Mouse (Mus musculus) spleen, postnatal 14 days (tissue): ENCODE results near the gene Lhx3.
A peak's percentile ranks its signal among the peaks of the same experiment; 100 is the strongest.

ENCODE experiments used
- DNase-seq, 2 experiments: peaks; one replicate each; pipeline ENCODE4 v3.0.0; 2021 to 2022; ENCODE audit warnings: low spot score in 2 of 2

Lhx3 gene

GRCm38 (mm10) chr2:26202849-26203475, 5.1 kb downstream of the Lhx3 start:
- DNase-seq = no peak

- no peak for DNase-seq
Measured at GRCm38 (mm10) chr2:26201926-26202848, 5.9 kb downstream of the Lhx3 start.

DNA sequence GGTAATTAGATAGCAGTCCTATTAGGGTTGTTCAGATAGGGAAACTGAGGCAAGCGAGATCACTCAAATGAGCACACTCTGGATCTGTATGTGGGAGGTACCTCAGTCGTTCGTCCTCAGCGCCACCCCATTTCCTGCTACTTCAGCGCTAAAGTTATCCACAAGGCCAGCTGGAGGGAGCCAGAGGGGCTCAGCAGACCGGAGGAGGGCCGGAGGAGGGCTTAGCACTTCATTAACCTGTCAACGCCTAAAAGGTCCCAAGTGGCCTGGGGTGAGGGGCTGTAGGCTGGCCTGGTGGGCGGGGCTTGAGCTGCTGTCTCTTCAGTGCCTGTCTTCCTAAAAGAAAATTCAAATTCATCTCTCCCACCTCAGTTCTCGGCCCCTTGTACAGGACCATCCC, 9.6 kb downstream of the Lhx3 start:
- no peak for DNase-seq

- no peak for DNase-seq
Measured at GRCm38 (mm10) chr2:26194552-26195339, 13.3 kb downstream of the Lhx3 start.

GRCm38 (mm10) chr2:26188517-26188916, 19.6 kb downstream of the Lhx3 start:
- no peak for DNase-seq

DNA sequence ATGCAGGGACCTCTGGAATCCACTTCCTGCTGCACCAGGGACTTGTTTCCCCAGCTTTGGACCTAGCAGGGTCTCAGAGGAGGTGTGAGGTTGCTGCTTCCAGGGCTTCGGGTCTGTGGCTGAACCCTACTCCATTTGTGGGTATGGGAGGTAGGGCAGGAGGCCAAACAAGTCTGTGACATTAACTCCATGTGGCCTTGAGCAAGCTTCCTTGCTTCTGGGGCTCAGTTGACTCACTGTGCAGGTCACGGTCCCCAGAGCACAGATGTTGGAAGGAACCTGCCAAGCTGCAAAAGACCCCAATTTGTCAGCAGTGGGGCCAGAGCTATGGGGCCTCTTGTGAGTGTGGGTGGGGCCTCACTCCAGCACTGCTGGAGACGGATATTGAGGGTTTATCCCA, 23.7 kb downstream of the Lhx3 start:
- no peak for DNase-seq

DNA sequence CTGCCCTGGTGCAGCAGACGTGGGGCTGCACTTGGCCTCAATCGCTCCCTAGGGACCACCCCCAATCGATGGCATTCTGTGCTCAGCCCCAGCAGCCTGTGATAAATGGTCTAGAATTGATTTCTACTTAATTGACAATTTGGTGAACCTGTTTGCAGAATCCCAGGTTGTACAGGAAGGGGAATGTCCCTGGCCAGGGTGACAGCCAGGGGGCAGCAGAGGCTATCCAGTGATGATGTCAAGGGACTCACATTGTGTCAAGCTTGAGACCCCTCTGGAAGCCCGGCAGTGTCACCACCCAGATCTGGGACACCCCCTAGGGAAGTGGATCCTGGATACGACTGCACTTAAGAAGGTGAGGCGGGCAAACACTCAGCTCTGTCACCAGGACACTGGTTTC, 25.4 kb downstream of the Lhx3 start:
- peak in 1 of 2 experiments; percentile 22 for DNase-seq

DNA sequence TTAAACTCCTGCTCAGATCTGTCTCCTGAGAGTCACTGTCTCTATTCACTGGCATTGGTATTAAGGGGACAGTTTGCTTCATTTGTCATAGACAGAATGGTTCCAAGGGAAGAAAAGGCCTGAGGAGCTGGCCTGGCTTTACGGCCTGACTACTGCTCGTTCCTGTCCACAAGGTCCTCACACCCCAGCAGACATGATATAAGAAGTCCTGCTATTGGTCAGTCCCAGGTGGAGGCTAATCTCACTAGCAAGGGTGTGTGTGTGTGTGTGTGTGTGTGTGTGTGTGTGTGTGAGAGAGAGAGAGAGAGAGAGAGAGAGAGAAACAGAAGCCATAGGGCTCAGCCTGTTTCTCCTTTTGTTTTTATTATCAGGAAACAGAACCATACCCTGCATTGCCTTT, 30.9 kb downstream of the Lhx3 start:
- DNase-seq = no peak

DNA sequence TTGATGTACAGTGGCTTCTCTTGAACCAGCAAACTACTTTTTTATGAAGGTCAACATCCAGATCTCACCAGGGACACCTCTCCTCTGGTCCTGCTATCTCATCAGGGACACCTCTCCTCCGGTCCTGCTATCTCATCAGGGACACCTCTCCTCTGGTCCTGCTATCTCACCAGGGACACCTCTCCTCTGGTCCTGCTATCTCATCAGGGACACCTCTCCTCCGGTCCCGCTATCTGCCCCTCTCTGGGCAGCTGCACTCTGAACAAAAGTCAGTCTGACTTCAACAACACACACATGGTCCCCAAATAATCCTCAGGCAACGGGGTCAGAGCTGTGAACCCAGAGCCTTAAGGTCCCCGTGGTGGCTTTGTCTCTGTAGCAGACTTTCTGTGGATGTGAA, 31.4 kb downstream of the Lhx3 start:
- DNase-seq = no peak

GRCm38 (mm10) chr2:26175191-26175590, 32.9 kb downstream of the Lhx3 start:
- DNase-seq = no peak

- no peak for DNase-seq
Measured at GRCm38 (mm10) chr2:26172166-26172565, 35.9 kb downstream of the Lhx3 start.

DNA sequence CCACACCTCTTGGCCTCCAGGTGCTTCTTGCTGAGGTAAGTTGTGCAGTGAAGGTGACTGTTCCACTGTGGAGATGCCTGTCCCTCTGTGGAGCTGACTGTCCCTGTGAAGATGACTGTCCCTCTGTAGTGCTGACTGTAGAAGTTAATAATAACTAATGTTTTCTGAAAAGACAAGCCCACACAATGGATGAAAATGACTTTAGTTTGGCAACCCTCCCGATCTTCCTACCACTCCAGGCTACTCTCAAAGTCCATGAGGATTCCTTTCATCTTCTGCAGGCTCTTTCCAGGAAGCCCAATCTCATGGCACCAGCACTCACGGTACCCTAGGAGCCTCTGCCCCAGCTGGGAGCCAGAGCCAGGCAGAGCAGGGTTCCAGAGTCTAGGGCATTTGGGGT, 37.7 kb downstream of the Lhx3 start:
- no peak for DNase-seq

DNA sequence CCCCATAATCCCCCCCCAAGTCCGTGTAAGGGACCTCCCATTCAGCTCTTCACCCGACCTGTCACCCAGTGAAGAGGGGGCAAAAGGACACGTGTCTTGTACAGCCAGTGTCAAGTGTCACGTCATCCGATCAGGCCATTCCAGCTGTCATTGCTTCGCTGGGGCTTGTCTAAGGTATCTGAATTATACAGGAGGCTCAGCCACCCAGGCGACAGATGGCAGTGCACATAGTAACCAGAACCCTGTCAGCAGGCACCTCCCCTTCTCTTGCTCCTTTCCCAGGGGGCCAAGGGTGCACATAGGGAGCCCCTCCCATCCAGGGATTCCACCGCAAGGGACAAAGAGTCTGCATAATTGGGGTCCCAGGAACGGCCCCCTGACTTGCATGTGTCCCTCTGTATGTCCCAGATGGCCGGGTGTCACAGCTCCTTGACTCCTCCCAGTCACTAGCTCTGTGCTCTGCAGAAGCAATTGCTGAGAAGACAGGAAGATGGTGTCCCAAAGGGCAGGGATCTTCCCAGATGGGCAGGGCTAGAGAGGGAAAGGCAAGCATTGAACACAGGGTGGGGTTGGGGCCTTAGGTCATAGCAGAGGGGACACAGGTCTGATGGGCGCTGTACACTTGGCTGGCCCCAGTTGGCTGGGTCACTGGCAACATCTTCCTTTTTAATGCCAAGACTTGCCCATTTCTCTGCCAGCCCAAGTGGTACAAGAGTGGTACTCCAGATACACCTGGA, 39.1 kb downstream of the Lhx3 start:
- DNase-seq = no peak

- DNase-seq = no peak
Measured at GRCm38 (mm10) chr2:26166890-26167289, 41.2 kb downstream of the Lhx3 start.

DNA sequence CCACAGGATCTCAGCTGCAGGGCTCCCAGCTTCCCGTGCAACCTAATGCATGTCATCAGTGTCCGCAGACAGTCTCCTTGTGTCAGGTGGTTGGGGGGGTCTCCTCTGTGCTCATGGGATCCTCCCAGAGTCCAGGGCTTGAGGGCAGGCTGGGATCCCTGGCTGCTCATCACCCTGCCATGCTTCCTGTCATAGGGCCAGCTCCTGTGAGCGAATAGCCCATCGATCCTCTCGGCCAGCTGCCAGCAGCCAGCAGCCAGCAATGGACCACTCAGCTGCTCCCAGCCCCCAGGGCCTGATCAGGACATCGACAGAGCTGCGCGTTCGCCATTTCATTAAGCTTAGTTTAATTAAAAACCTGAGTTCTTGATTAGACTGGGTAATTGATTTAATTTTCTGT, 50.0 kb downstream of the Lhx3 start:
- no peak for DNase-seq

GRCm38 (mm10) chr2:26156191-26156977, 51.7 kb downstream of the Lhx3 start:
- DNase-seq = no peak

GRCm38 (mm10) chr2:26155737-26156136, 52.4 kb downstream of the Lhx3 start:
- DNase-seq = no peak

DNA sequence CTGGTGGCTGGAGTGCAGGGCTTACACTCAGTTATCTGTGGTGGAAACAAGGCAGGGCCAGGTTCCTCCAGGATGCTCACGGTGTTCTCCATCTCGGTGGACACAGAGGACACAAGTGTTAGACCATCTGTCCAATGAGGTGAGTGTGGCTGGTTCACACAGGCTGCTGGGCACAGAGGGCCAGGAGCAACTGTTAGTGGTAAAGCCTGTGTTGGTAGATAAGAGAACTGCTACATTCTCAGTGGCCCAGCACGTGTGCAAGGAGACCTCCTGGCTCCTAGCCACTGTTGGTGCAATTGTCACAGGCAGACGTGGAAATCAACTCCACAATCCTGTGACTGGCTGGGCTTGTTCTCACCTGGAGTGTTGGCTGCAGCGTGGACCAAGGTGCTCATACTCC, 53.5 kb downstream of the Lhx3 start:
- DNase-seq = no peak

DNA sequence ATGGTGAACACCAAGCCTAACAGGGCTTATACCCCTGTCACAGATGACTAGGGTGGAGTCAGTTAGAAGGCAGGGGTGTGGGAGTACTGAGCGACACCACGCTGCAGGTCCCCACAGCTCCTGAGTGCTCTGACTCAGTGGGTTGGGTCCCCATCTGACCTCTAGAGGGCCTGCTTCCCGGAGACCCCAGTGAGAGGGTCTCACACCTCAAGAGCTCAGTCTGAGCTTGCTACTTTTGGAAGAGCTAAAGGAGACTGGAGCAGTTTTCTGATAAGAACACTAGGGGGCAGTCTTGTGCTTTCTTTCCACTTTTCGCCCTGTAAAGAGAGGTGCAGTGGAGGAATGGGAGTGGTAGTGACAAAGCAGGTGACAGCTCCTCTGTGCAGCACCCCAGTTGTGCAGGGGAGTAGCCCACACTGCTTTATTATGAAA, 54.2 kb downstream of the Lhx3 start:
- DNase-seq = peak in 1 of 2 experiments; percentile 23

DNA sequence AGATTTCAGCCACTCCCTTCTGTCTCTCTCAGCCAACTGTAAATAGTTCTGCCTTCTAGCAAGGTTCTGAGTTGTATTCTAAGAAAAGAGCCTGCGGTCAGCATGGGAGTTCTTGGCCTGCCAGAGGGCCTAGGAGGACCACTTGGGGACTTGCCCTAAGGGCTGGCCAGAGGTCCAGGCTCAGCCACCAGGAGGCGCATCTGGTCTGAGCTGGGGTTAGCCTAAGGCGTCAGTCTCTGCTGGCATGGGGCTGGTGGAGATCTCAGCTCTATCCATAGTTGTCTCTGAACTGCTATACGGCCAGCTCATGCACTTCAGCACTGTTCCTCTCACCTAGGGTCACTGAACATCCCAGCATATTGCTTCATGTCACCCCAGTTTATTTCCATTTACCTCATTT, 54.8 kb downstream of the Lhx3 start:
- DNase-seq = peak in 1 of 2 experiments; percentile 61
